22 mouse cellular contexts compared by ENCODE assay signal in the genomic region with DNA sequence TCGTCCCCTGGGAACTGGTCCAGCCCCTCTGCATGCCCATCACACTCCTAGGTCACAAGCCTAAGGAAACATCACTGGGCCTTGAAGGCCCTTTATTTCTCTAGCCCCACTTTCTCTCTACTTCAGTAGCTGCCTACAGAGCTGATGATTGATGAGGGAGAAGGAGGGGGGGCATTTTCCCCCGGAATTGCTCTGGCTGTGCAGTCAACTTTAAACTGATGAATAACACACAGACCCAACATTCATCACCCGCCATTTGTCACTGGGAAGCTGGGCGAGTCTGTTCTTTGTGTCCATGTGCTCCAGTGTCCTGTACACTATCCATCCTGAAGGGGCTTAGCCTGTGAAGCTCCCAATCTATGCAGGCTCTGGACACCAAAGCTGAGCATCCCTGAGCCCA.
A peak's percentile ranks its signal among the peaks of the same experiment; 100 is the strongest.
DNase-seq lines count a peak whose midpoint lies in the region; ATAC-seq and TF ChIP-seq lines count a peak whose summit lies in the region.
"Had no signal": no experiment of that assay in that cellular context is flagged by ENCODE, and none has a peak within 500 bp of the region (broad histone marks: within the 10 kb centered on the region; RNA-seq: fewer than 3 reads in every experiment).

No protein-coding gene starts in this region.

- H3K4me1 ChIP-seq in kidney, postnatal 0 days (replicated peaks; ENCODE audit: insufficient read depth, low read length): no peaks in the 10 kb centered on the region
- peaks cover 40% of the 10 kb centered on the region for H3K4me1 ChIP-seq in hindbrain, embryonic 13.5 days (replicated peaks)
- H3K4me1 ChIP-seq in neural tube, embryonic 12.5 days: peaks cover 13% of the 10 kb centered on the region
- H3K4me1 ChIP-seq: embryonic facial prominence, embryonic 15.5 days; stomach, embryonic 15.5 days had no signal

- H3K27me3 ChIP-seq in kidney, postnatal 0 days (ENCODE audit: insufficient read depth, low read length): no peaks in the 10 kb centered on the region
- H3K27me3 ChIP-seq in hindbrain, embryonic 13.5 days: no peaks in the 10 kb centered on the region
- H3K27me3 ChIP-seq in neural tube, embryonic 12.5 days (replicated peaks): no peaks in the 10 kb centered on the region
- H3K27me3 ChIP-seq: embryonic facial prominence, embryonic 15.5 days; stomach, embryonic 15.5 days had no signal

- H3K4me2 ChIP-seq in kidney, postnatal 0 days (ENCODE audit: low read length): no peak overlapping the region
- H3K4me2 ChIP-seq in hindbrain, embryonic 13.5 days: no peak overlapping the region
- H3K4me2 ChIP-seq in neural tube, embryonic 12.5 days (replicated peaks): no peak overlapping the region
- H3K4me2 ChIP-seq: embryonic facial prominence, embryonic 15.5 days; heart, embryonic 11.5 days; stomach, embryonic 15.5 days had no signal

- no peak for ATAC-seq in kidney, postnatal 0 days (replicated peaks; ENCODE audit: low FRiP score, low read depth)
- ATAC-seq in hindbrain, embryonic 13.5 days (ENCODE audit: low FRiP score): peak; percentile 51
- ATAC-seq in neural tube, embryonic 12.5 days (ENCODE audit: low FRiP score, low read depth): peak; percentile 33; the same call in 1 of the 2 replicates
- ATAC-seq in cerebellum, adult (ENCODE audit: insufficient number of reproducible peaks, low FRiP score, low TSS enrichment): no peak
- ATAC-seq: CD4-positive, CD25-positive, alpha-beta regulatory T cell, adult 4 months; forebrain, embryonic 16.5 days; Patski had no signal

- no peak for TF ChIP-seq CTCF in kidney, postnatal 0 days (IDR thresholded peaks at IDR 0.05; ENCODE audit: low read depth)

- no peak overlapping the region for H3K9ac ChIP-seq in kidney, postnatal 0 days (ENCODE audit: low read depth, low read length)
- H3K9ac ChIP-seq in hindbrain, embryonic 13.5 days: no peak overlapping the region
- no peak overlapping the region for H3K9ac ChIP-seq in neural tube, embryonic 12.5 days
- H3K9ac ChIP-seq: embryonic facial prominence, embryonic 15.5 days; liver, embryonic 14.5 days; stomach, embryonic 15.5 days had no signal

- no peaks in the 10 kb centered on the region for H3K9me3 ChIP-seq in kidney, postnatal 0 days (replicated peaks; ENCODE audit: low read length)
- H3K9me3 ChIP-seq in hindbrain, embryonic 13.5 days: no peaks in the 10 kb centered on the region
- H3K9me3 ChIP-seq in neural tube, embryonic 12.5 days: no peaks in the 10 kb centered on the region
- H3K9me3 ChIP-seq: embryonic facial prominence, embryonic 15.5 days; stomach, embryonic 15.5 days had no signal

- H3K36me3 ChIP-seq in kidney, postnatal 0 days (ENCODE audit: insufficient read depth, low read length): no peaks in the 10 kb centered on the region
- no peaks in the 10 kb centered on the region for H3K36me3 ChIP-seq in hindbrain, embryonic 13.5 days
- no peaks in the 10 kb centered on the region for H3K36me3 ChIP-seq in neural tube, embryonic 12.5 days
- H3K36me3 ChIP-seq: embryonic facial prominence, embryonic 15.5 days; stomach, embryonic 15.5 days had no signal

- no peak overlapping the region for H3K4me3 ChIP-seq in kidney, postnatal 0 days (replicated peaks; ENCODE audit: low read depth, low read length)
- H3K4me3 ChIP-seq in hindbrain, embryonic 13.5 days: no peak overlapping the region
- no peak overlapping the region for H3K4me3 ChIP-seq in neural tube, embryonic 12.5 days
- H3K4me3 ChIP-seq: embryonic facial prominence, embryonic 15.5 days; stomach, embryonic 15.5 days had no signal

- H3K27ac ChIP-seq in kidney, postnatal 0 days: no peak overlapping the region
- H3K27ac ChIP-seq in hindbrain, embryonic 13.5 days: peak overlapping the region; percentile 75
- no peak overlapping the region for H3K27ac ChIP-seq in neural tube, embryonic 12.5 days
- H3K27ac ChIP-seq: embryonic facial prominence, embryonic 15.5 days; liver, embryonic 14.5 days; stomach, embryonic 15.5 days had no signal

- WGBS in kidney, postnatal 0 days: 19% methylated on average over 4 of the region's 4 CpGs
- WGBS in hindbrain, embryonic 13.5 days: 14% methylated on average over 4 of the region's 4 CpGs
- 17% methylated on average over 4 of the region's 4 CpGs for WGBS in neural tube, embryonic 12.5 days

- DNase-seq in kidney, postnatal 0 days (ENCODE audit: low spot score): peak; percentile 22
- DNase-seq in kidney, postnatal 36 days: no peak
- peak; percentile 73 for DNase-seq in embryo, embryonic 10.5 days (ENCODE audit: low spot score)
- no peak for DNase-seq in urinary bladder, postnatal 25 days (ENCODE audit: low spot score)
- DNase-seq: adrenal gland, adult 8-10 months; cerebellum, adult 9-10 months; heart, postnatal 10 days; kidney, adult 8-10 months; layer of hippocampus, postnatal 36 days; midbrain, embryonic 14.5 days; right cerebral cortex, postnatal 25 days; thymus, adult 2 months had no signal

Comparison
In these comparisons a context has a peak if more than half of its experiments do, and no peak if none do; other contexts are left out.
1. DNase-seq: peak in kidney, postnatal 0 days (single experiment) and embryo, embryonic 10.5 days (single experiment); none in kidney, postnatal 36 days (0 of 2) and urinary bladder, postnatal 25 days (single experiment).
2. ATAC-seq: peak in hindbrain, embryonic 13.5 days (single experiment) and neural tube, embryonic 12.5 days (single experiment); none in kidney, postnatal 0 days (single experiment) and cerebellum, adult (single experiment).